Mouse (Mus musculus): Measurements from ENCODE around the gene Slc44a4.

DNA sequence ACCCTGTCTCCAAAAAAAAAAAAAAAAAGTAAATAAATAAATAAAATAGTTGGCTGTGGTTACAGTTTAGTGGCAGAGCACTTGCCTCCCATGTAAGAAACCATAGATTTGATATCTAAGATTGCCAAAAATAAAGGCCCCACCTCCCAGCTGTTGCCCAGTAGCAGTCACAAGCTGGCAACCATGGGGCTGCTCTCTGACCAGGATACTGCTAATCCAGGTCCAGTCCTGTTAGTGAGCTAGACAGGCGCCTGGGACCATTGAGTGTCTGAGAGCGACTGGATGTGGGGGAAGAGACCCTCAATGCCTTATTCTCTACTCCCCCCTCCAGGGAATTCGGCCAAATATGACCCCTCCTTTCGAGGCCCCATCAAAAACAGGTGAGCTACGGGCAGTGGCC, 2.0 kb downstream of the Slc44a4 start:
- TF ChIP-seq CTCF (IDR thresholded peaks at IDR 0.05), result no peak
- TF ChIP-seq POLR2A (IDR thresholded peaks at IDR 0.05; ENCODE audit: insufficient read depth, low read depth, low read length), result no peak
- TF ChIP-seq EP300 (IDR thresholded peaks at IDR 0.05; ENCODE audit: insufficient read depth, low read depth, low read length), result no peak

Data from heart, adult 2 months (tissue).